Mouse (Mus musculus): ENCODE data around the gene Vamp2. TPM values are rescaled to one million over a fixed set of nuclear protein-coding genes. Genes with fewer than 3 reads are reported as not detected.

Vamp2 gene
- polyA plus RNA-seq, 1 experiment from 2014 or later: 61.8 TPM

- Histone ChIP-seq H3K9me3 (no peaks in the 10 kb centered on the region), H3K4me1 (replicated peaks) (peaks cover 28% of the 10 kb centered on the region), H3K4me3 (replicated peaks) (peak overlapping the region; percentile 40), H3K9ac (no peak overlapping the region), H3K27ac (peak overlapping the region; percentile 8; the same call in 1 of the 2 replicates), H3K4me2 (replicated peaks) (peak overlapping the region; percentile 90), H3K27me3 (replicated peaks) (no peaks in the 10 kb centered on the region), H3K36me3 (no peaks in the 10 kb centered on the region)
- ATAC-seq: no peak
- 9% methylated on average over 8 of the region's 8 CpGs for WGBS
These were observed 21.3 kb upstream of the Vamp2 start for GRCm38 (mm10) chr11:69066956-69067355.

GRCm38 (mm10) chr11:69067601-69068000 lies 20.7 kb upstream of the Vamp2 start:
- no peak for ATAC-seq
- Histone ChIP-seq H3K27me3 (replicated peaks) (no peaks in the 10 kb centered on the region), H3K4me1 (replicated peaks) (peaks cover 34% of the 10 kb centered on the region), H3K9ac (no peak overlapping the region; the same call in 1 of the 2 replicates), H3K4me2 (replicated peaks) (peak overlapping the region; percentile 90; the same call in 1 of the 2 replicates), H3K36me3 (no peaks in the 10 kb centered on the region), H3K9me3 (no peaks in the 10 kb centered on the region), H3K27ac (peak overlapping the region; percentile 8; the same call in 1 of the 2 replicates), H3K4me3 (replicated peaks) (no peak overlapping the region)
- WGBS: 26% methylated on average over 6 of the region's 6 CpGs

GRCm38 (mm10) chr11:69070093-69070492 lies 18.2 kb upstream of the Vamp2 start:
- Histone ChIP-seq H3K36me3 (no peaks in the 10 kb centered on the region), H3K4me1 (replicated peaks) (peaks cover 32% of the 10 kb centered on the region), H3K9ac (peak overlapping the region; percentile 66), H3K27me3 (replicated peaks) (no peaks in the 10 kb centered on the region), H3K27ac (peak overlapping the region; percentile 80), H3K4me3 (replicated peaks) (peak overlapping the region; percentile 54), H3K4me2 (replicated peaks) (peak overlapping the region; percentile 83), H3K9me3 (no peaks in the 10 kb centered on the region)
- WGBS: 2% methylated on average over 13 of the region's 13 CpGs
- no peak for ATAC-seq

- H3K4me2 ChIP-seq (replicated peaks): peak within 1 kb of the TSS; percentile 83
- H3K9ac ChIP-seq: peak within 1 kb of the TSS; percentile 66
- H3K36me3 ChIP-seq: no peaks in the 10 kb centered on the region
- peak within 1 kb of the TSS; percentile 80 for H3K27ac ChIP-seq
- no peaks in the 10 kb centered on the region for H3K27me3 ChIP-seq (replicated peaks)
- under 1% methylated on average over 47 of the region's 47 CpGs for WGBS
- no peaks in the 10 kb centered on the region for H3K9me3 ChIP-seq
- peaks cover 32% of the 10 kb centered on the region for H3K4me1 ChIP-seq (replicated peaks)
- peak within 1 kb of the TSS; percentile 54 for H3K4me3 ChIP-seq (replicated peaks)
- peak; percentile 88 for ATAC-seq
These were observed 17.6 kb upstream of the Vamp2 start, which contains the start of gene Tmem107 for GRCm38 (mm10) chr11:69070590-69071222. Tmem107 (plus strand) TSS chr11:69070806.

GRCm38 (mm10) chr11:69071262-69071661 lies 17.0 kb upstream of the Vamp2 start:
- Histone ChIP-seq H3K4me3 (replicated peaks) (peak overlapping the region; percentile 54), H3K27me3 (replicated peaks) (no peaks in the 10 kb centered on the region), H3K4me1 (replicated peaks) (peaks cover 30% of the 10 kb centered on the region), H3K9me3 (no peaks in the 10 kb centered on the region), H3K9ac (peak overlapping the region; percentile 66), H3K27ac (peak overlapping the region; percentile 80), H3K36me3 (no peaks in the 10 kb centered on the region), H3K4me2 (replicated peaks) (peak overlapping the region; percentile 83)
- no peak for ATAC-seq
- WGBS: 24% methylated on average over 9 of the region's 9 CpGs

- Histone ChIP-seq H3K4me2 (replicated peaks) (peak overlapping the region; percentile 63), H3K27me3 (replicated peaks) (no peaks in the 10 kb centered on the region), H3K9me3 (no peaks in the 10 kb centered on the region), H3K9ac (no peak overlapping the region; the same call in 1 of the 2 replicates), H3K4me1 (replicated peaks) (peaks cover 23% of the 10 kb centered on the region), H3K36me3 (no peaks in the 10 kb centered on the region), H3K4me3 (replicated peaks) (0 out of 2 replicates have a peak overlapping the region, but pooled peaks have one; percentile 22), H3K27ac (peak overlapping the region; percentile 73)
- WGBS: 83% methylated on average over 11 of the region's 11 CpGs
- ATAC-seq: no peak
These were observed 16.1 kb upstream of the Vamp2 start for GRCm38 (mm10) chr11:69072234-69072633.

- H3K27ac ChIP-seq: peak overlapping the region; percentile 73
- H3K4me1 ChIP-seq (replicated peaks): peaks cover 19% of the 10 kb centered on the region
- no peaks in the 10 kb centered on the region for H3K27me3 ChIP-seq (replicated peaks)
- H3K4me2 ChIP-seq (replicated peaks): peak overlapping the region; percentile 63
- no peaks in the 10 kb centered on the region for H3K9me3 ChIP-seq
- no peak for ATAC-seq
- H3K36me3 ChIP-seq: no peaks in the 10 kb centered on the region
- 5% methylated on average over 9 of the region's 9 CpGs for WGBS
- H3K9ac ChIP-seq: peak overlapping the region; percentile 37
- peak overlapping the region; percentile 22 for H3K4me3 ChIP-seq (replicated peaks)
These were observed 15.6 kb upstream of the Vamp2 start for GRCm38 (mm10) chr11:69072666-69073064.

GRCm38 (mm10) chr11:69073065-69073888 lies 15.0 kb upstream of the Vamp2 start:
- 0% methylated on average over 14 of the region's 14 CpGs for WGBS
- Histone ChIP-seq H3K4me2 (replicated peaks) (peak overlapping the region; percentile 63), H3K4me3 (replicated peaks) (peak overlapping the region; percentile 22), H3K27ac (peak overlapping the region; percentile 84), H3K9me3 (no peaks in the 10 kb centered on the region), H3K27me3 (replicated peaks) (no peaks in the 10 kb centered on the region), H3K4me1 (replicated peaks) (peaks cover 17% of the 10 kb centered on the region), H3K36me3 (no peaks in the 10 kb centered on the region), H3K9ac (peak overlapping the region; percentile 40; the same call in 1 of the 2 replicates)
- ATAC-seq: peak; percentile 82

GRCm38 (mm10) chr11:69073951-69074775 lies 14.1 kb upstream of the Vamp2 start:
- 0 out of 2 replicates have a peak overlapping the region, but pooled peaks have one; percentile 3 for H3K4me2 ChIP-seq (replicated peaks)

GRCm38 (mm10) chr11:69074776-69075069 lies 13.6 kb upstream of the Vamp2 start:
- Histone ChIP-seq H3K9me3 (no peaks in the 10 kb centered on the region), H3K27me3 (replicated peaks) (no peaks in the 10 kb centered on the region), H3K4me3 (replicated peaks) (no peak overlapping the region), H3K27ac (peak overlapping the region; percentile 84; the same call in 1 of the 2 replicates), H3K4me2 (replicated peaks) (no peak overlapping the region), H3K4me1 (replicated peaks) (peaks cover 17% of the 10 kb centered on the region), H3K9ac (no peak overlapping the region), H3K36me3 (no peaks in the 10 kb centered on the region)
- WGBS: 58% methylated on average over 2 of the region's 2 CpGs
- no peak for ATAC-seq

More at GRCm38 (mm10) chr11:69073951-69074775, 14.1 kb upstream of the Vamp2 start:
- Histone ChIP-seq H3K27me3 (replicated peaks) (no peaks in the 10 kb centered on the region), H3K27ac (peak overlapping the region; percentile 84), H3K4me1 (replicated peaks) (peaks cover 17% of the 10 kb centered on the region), H3K4me3 (replicated peaks) (no peak overlapping the region), H3K9ac (no peak overlapping the region), H3K36me3 (no peaks in the 10 kb centered on the region), H3K9me3 (no peaks in the 10 kb centered on the region)
- WGBS: 41% methylated on average over 6 of the region's 6 CpGs
- no peak for ATAC-seq

GRCm38 (mm10) chr11:69075764-69076479 lies 12.4 kb upstream of the Vamp2 start:
- H3K9ac ChIP-seq: no peak overlapping the region
- ATAC-seq: no peak

More at GRCm38 (mm10) chr11:69075764-69076479, 12.4 kb upstream of the Vamp2 start:
- WGBS: 53% methylated on average over 9 of the region's 9 CpGs
- H3K27ac ChIP-seq: no peak overlapping the region
- H3K4me2 ChIP-seq (replicated peaks): no peak overlapping the region
- peaks cover 17% of the 10 kb centered on the region for H3K4me1 ChIP-seq (replicated peaks)
- H3K4me3 ChIP-seq (replicated peaks): no peak overlapping the region
- H3K27me3 ChIP-seq (replicated peaks): no peaks in the 10 kb centered on the region
- no peaks in the 10 kb centered on the region for H3K36me3 ChIP-seq
- H3K9me3 ChIP-seq: no peaks in the 10 kb centered on the region
